Mouse (Mus musculus) cortical plate, adult 2 months (tissue): Measurements from ENCODE around the gene Foxn1.

Experiments
- CTCF ChIP-seq: fragments of 200-500 bp; IDR thresholded peaks from 2 replicates; pipeline ENCODE4 v1.5.1; 2011; ENCODE audit warnings: mild to moderate bottlenecking, control low read depth, low read length; ENCODE audit not compliant: insufficient read depth; ENCODE audit errors: extremely low read depth
- POLR2A ChIP-seq: fragments of 200-500 bp; IDR thresholded peaks from 2 replicates; pipeline ENCODE4 v1.6.1; 2011; ENCODE audit warnings: mild to moderate bottlenecking, low read length, control low read depth; ENCODE audit not compliant: insufficient read depth; ENCODE audit errors: extremely low read depth

- TF ChIP-seq CTCF (no peak), POLR2A (no peak)
These were observed 4.1 kb downstream of the Foxn1 start for GRCm38 (mm10) chr11:78382286-78382685.
